Mouse (Mus musculus): ENCODE results near the gene Ssr1. TPM values are rescaled to one million over a fixed set of nuclear protein-coding genes. Genes with fewer than 3 reads are reported as not detected.

The Ssr1 gene
- 17.0 and 20.9 TPM in 2 replicates for polyA plus RNA-seq (2012; rRNA removed)

GRCm38 (mm10) chr13:37993704-37994404 lies at the start of gene Ssr1:
Gene Ssr1 (minus strand): TSS chr13:37994217.

GRCm38 (mm10) chr13:38037044-38037687 lies 43.1 kb upstream of the Ssr1 start, which contains the start of gene Cage1:
Gene Cage1 (minus strand): TSS chr13:38037069.

DNA sequence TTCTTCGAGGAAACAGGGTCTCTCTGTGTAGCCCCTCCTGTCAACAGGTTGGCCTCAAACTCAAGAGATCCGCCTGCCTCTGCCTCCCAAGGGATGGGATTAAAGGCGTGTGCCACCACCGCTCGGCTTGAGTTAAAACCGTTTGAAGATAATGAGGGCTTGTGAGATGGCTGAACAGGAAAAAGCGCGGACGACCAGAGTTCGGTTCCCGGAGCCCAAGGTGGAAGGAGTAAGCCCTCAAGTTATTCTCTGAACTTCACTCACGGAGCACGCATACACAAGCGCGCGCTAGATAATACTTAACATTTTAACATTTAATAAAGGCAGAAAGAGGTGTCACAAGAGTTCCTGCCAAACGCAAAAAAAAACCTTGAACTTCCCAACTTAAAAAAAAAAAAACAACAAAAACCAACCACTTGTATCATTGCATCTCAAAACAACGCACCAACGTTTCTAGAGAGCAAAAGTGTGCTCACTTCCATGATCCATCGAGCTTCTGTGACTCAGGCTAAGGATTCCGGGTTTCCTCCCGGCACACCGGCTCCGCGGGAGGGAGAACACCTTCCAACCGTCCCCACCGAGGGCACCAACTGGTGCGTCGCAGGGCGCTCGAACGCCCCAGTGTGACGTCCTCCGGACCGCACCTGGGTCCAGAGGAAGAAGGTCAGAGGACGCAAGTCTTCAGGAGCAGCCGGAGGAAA lies 42.5 kb upstream of the Ssr1 start, which contains the start of gene Riok1:
Gene Riok1, plus strand, starts transcription at position 653 of the 701 bp plus-strand sequence.

Other genes starting within 250 kb of the Ssr1 start
- gene Rreb1, start 215.8 kb downstream of the Ssr1 start, polyA plus RNA-seq (2012; rRNA removed) = 5.3 and 5.7 TPM in 2 replicates
- gene Riok1, start 42.8 kb upstream of the Ssr1 start, polyA plus RNA-seq (2012; rRNA removed) = 12.8 and 19.2 TPM in 2 replicates
- gene Cage1, start 42.9 kb upstream of the Ssr1 start, polyA plus RNA-seq (2012; rRNA removed) = 0.14 and 0.18 TPM in 2 replicates
- gene Dsp, start 157.1 kb upstream of the Ssr1 start, polyA plus RNA-seq (2012; rRNA removed) = 1.7 and 2.0 TPM in 2 replicates
- gene Snrnp48, start 210.7 kb upstream of the Ssr1 start, polyA plus RNA-seq (2012; rRNA removed) = 17.1 and 17.7 TPM in 2 replicates

Data from liver, embryonic 14 days (tissue).